Mouse (Mus musculus): ENCODE measurements around the gene Lemd2.

DNA sequence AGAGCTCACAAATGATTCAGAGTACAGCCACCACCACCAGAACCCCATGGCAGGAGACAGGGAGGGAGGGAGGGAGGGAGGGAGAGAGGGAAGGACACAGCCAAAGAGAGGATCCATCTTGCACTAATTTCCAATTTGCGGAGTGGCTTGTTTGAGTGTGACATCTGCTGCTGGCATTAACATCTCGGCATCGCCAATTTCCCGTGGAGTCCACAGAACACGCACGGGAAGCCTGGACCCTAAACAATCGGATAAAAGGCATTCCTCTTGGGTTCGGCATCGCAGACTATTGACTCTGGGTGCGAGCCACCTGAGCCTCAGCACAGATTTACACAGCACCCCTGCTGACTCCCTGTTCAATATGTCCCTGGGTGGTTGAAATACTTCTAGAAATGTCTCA lies 21.5 kb upstream of the Lemd2 start:
- TF ChIP-seq CTCF (IDR thresholded peaks at IDR 0.05; ENCODE audit: low read depth, low read length) (no peak), POLR2A (IDR thresholded peaks at IDR 0.05; ENCODE audit: insufficient read depth, low read length) (no peak)

Data from ES-Bruce4 (cell line).